Mouse (Mus musculus): ENCODE results near the gene Nmur1. TPM values are rescaled to one million over a fixed set of nuclear protein-coding genes. Genes with fewer than 3 reads are reported as not detected.
A peak's percentile ranks its signal among the peaks of the same experiment; 100 is the strongest.

The Nmur1 gene
- polyA plus RNA-seq, 1 experiment from 2014 or later: not detected

GRCm38 (mm10) chr1:86440171-86440886 is 14.3 kb upstream of the Nmur1 start:
- H3K4me1 ChIP-seq: peaks cover 78% of the 10 kb centered on the region
- H3K27ac ChIP-seq (replicated peaks): peak overlapping the region; percentile 100
- 3% methylated on average over 18 of the region's 18 CpGs for WGBS
- peak overlapping the region; percentile 88 for H3K4me2 ChIP-seq (replicated peaks)
- H3K9ac ChIP-seq: no peak overlapping the region
- peak overlapping the region; percentile 52 for H3K4me3 ChIP-seq (replicated peaks)
- no peaks in the 10 kb centered on the region for H3K36me3 ChIP-seq
- H3K27me3 ChIP-seq: no peaks in the 10 kb centered on the region
- no peaks in the 10 kb centered on the region for H3K9me3 ChIP-seq (replicated peaks)
- peak; percentile 81 for ATAC-seq (ENCODE audit: insufficient number of reproducible peaks, low FRiP score, low TSS enrichment, low read depth)

DNA sequence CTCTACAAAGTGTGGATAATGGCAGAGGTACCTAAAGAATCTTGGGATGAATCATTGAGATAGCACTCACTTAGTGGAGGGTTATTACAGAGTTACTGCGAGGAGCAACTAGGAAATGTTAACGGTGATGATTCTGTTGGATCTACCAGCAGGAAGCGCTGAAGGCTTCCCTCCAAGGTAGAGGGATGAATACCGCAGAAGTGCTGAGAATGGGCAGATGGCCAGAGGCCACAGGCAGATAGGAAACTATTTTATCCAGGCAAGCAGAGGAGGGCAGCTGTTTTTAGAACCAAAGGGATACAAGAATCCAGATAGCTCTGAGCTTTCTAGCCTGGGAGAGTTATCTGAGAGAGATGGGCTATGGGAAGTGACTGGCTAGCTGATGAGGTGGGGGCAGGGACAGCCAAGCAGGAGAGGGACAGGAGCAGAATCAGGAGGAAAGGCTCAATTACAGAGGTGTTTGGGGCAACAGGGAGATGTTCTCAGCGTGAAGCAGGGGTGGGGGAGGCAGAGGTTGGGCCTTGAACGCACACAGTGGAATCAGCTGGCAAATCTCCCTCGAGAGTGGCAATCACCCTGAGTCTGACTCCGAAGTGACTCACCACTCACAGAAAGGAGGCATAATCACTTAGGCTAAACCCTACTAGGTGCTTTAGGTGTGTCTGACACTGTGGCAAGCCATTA is 13.6 kb upstream of the Nmur1 start:
- WGBS: 23% methylated on average over 8 of the region's 8 CpGs
- Histone ChIP-seq H3K27me3 (no peaks in the 10 kb centered on the region), H3K9me3 (replicated peaks) (no peaks in the 10 kb centered on the region), H3K36me3 (no peaks in the 10 kb centered on the region), H3K4me3 (replicated peaks) (no peak overlapping the region), H3K4me2 (replicated peaks) (peak overlapping the region; percentile 88; the same call in 1 of the 2 replicates), H3K27ac (replicated peaks) (peak overlapping the region; percentile 100), H3K4me1 (peaks cover 85% of the 10 kb centered on the region), H3K9ac (no peak overlapping the region)
- ATAC-seq (ENCODE audit: insufficient number of reproducible peaks, low FRiP score, low TSS enrichment, low read depth): no peak

GRCm38 (mm10) chr1:86438501-86438900 is 12.5 kb upstream of the Nmur1 start:
- Histone ChIP-seq H3K9ac (no peak overlapping the region), H3K4me3 (replicated peaks) (no peak overlapping the region), H3K4me2 (replicated peaks) (no peak overlapping the region), H3K4me1 (peaks cover 83% of the 10 kb centered on the region), H3K36me3 (no peaks in the 10 kb centered on the region), H3K9me3 (replicated peaks) (no peaks in the 10 kb centered on the region), H3K27me3 (no peaks in the 10 kb centered on the region), H3K27ac (replicated peaks) (no peak overlapping the region)
- ATAC-seq (ENCODE audit: insufficient number of reproducible peaks, low FRiP score, low TSS enrichment, low read depth): no peak
- 57% methylated on average over 2 of the region's 2 CpGs for WGBS

DNA sequence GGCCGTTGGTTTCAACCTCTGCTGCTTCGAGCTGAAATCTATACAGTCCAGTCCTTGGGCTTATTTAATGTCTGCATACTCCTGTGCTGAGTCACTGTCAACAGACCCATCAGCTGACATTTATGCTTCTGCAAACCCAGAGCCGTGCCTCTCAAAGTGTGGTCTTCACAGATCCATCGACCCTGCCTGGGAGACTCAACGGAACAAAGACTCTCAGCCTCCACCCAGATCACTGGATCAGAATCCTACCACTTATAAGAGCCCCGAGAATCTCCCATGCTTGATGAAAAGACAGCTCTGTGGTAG is 11.9 kb upstream of the Nmur1 start:
- Histone ChIP-seq H3K9ac (no peak overlapping the region), H3K36me3 (no peaks in the 10 kb centered on the region), H3K27ac (replicated peaks) (no peak overlapping the region; the same call in 1 of the 2 replicates), H3K4me2 (replicated peaks) (no peak overlapping the region), H3K27me3 (no peaks in the 10 kb centered on the region), H3K9me3 (replicated peaks) (no peaks in the 10 kb centered on the region), H3K4me1 (peaks cover 83% of the 10 kb centered on the region), H3K4me3 (replicated peaks) (no peak overlapping the region)
- ATAC-seq (ENCODE audit: insufficient number of reproducible peaks, low FRiP score, low TSS enrichment, low read depth): no peak
- 51% methylated on average over 6 of the region's 6 CpGs for WGBS

DNA sequence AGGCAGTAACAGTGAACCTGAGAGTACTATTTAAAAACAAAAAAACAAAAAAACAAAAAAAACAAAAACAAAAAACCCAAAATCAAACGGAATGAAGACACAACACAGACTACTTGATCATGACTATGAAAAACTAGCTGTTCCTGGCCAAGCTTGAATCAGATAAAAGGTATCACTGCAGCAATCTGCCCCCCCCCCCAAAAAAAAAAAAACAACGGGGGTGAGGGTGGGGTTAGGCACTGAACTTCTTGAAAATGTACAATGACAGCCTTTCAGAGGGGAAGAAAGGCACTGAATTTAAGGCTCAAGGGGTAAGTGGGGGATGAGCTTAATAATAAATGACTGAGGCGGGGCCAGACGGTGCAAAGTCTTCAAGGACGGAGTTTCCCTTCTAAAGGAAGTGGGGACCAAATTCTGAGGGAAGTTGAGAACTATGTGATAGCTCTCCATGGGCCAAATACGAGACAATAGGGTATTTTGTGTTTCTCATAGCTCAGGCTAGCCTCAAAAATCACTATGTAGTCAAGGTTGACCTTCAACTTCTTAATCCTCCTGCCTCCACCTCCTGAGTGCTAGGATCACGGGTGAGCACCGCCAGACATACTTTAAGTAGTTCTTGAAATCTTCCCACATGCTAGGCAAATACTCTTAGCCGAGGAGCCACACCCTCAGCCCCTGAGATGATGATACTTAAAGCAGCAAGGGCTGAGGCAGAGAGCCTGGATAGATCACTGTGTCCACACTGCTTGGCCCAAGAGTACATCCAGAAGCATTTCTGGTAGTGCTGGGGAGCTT is 11.4 kb upstream of the Nmur1 start:
- Histone ChIP-seq H3K27me3 (no peaks in the 10 kb centered on the region), H3K9me3 (replicated peaks) (no peaks in the 10 kb centered on the region), H3K4me1 (peaks cover 80% of the 10 kb centered on the region), H3K27ac (replicated peaks) (no peak overlapping the region; the same call in 1 of the 2 replicates), H3K4me3 (replicated peaks) (no peak overlapping the region), H3K36me3 (no peaks in the 10 kb centered on the region), H3K4me2 (replicated peaks) (no peak overlapping the region), H3K9ac (no peak overlapping the region)
- no peak for ATAC-seq (ENCODE audit: insufficient number of reproducible peaks, low FRiP score, low TSS enrichment, low read depth)
- WGBS: 58% methylated on average over 9 of the region's 9 CpGs

DNA sequence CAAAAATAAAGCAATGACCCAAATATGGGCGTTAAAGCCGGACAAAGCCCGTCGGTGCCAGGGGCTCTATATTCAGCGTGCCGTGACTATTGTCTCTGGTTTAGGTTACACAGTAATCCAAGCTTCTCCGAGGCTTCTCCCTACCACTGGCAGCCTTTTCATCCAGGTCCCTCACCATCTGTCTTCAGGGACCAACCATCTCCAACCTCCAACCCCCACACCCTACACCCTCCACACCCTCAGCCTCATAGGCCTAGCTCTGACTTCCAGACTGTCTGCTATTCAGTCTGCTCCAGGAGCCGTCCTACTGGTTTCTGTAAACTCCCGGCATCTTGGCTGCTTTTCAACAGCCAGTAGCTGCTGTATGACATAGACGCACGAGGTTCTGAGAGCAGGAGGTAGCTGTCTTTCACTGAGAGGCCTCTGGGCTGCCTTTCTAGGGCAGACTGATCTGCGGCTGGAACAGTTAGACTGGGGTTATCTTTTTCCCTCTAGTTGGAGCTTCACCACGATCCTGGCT is 9.3 kb upstream of the Nmur1 start:
- H3K4me1 ChIP-seq: peaks cover 66% of the 10 kb centered on the region
- peak; percentile 52 for ATAC-seq (ENCODE audit: insufficient number of reproducible peaks, low FRiP score, low TSS enrichment, low read depth)
- peak overlapping the region; percentile 98 for H3K27ac ChIP-seq (replicated peaks)
- no peaks in the 10 kb centered on the region for H3K9me3 ChIP-seq (replicated peaks)
- peak overlapping the region; percentile 64; the same call in 1 of the 2 replicates for H3K9ac ChIP-seq
- no peaks in the 10 kb centered on the region for H3K36me3 ChIP-seq
- 9% methylated on average over 13 of the region's 13 CpGs for WGBS
- H3K4me2 ChIP-seq (replicated peaks): peak overlapping the region; percentile 75
- no peak overlapping the region for H3K4me3 ChIP-seq (replicated peaks)
- H3K27me3 ChIP-seq: no peaks in the 10 kb centered on the region

DNA sequence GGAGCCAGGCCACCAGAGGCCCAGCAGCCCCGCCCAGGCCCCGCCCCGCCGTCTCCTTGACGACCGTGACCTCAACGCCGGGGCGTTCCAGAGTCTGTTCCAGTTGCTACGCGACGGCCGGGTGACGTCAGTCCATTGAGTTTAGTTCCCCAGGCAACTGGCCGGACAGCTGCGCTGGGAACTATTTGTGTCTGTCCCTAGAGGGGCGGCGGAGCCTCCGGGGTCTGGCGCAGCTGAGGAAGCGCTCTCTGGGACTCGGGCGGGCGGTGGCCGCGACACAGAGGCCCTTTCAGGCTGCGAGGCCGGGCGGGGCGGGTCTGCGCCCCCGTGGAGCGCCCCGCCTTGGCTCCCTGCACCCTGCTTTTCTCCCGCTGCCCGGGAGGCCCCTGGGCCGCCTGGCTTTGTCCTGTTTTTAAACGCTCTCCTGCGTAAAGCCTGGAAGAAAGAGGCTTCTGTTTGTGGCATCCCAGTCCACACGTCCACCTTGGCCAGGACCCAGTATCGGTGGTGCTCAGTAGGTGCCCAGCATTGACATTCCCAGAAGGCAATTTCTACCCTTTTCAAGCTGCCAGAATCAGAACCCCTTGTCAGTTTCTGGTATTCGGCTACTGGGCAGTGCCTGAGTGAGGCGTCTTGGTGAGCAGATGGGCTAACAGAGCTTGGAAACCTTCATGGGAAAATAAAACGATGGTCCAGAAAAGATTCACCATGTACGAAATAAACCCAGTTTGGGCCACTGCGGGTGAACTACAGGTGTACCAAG is 8.6 kb upstream of the Nmur1 start:
- H3K9me3 ChIP-seq (replicated peaks): no peaks in the 10 kb centered on the region
- H3K9ac ChIP-seq: peak overlapping the region; percentile 64
- peak; percentile 90 for ATAC-seq (ENCODE audit: insufficient number of reproducible peaks, low FRiP score, low TSS enrichment, low read depth)
- H3K27ac ChIP-seq (replicated peaks): peak overlapping the region; percentile 98
- no peaks in the 10 kb centered on the region for H3K27me3 ChIP-seq
- H3K4me2 ChIP-seq (replicated peaks): peak overlapping the region; percentile 75
- H3K4me3 ChIP-seq (replicated peaks): peak overlapping the region; percentile 55
- 2% methylated on average over 45 of the region's 46 CpGs for WGBS
- no peaks in the 10 kb centered on the region for H3K36me3 ChIP-seq
- peaks cover 59% of the 10 kb centered on the region for H3K4me1 ChIP-seq

- Histone ChIP-seq H3K27me3 (no peaks in the 10 kb centered on the region), H3K9me3 (replicated peaks) (no peaks in the 10 kb centered on the region), H3K36me3 (no peaks in the 10 kb centered on the region), H3K27ac (replicated peaks) (peak overlapping the region; percentile 98), H3K4me1 (peaks cover 53% of the 10 kb centered on the region), H3K9ac (peak overlapping the region; percentile 64; the same call in 1 of the 2 replicates), H3K4me2 (replicated peaks) (peak overlapping the region; percentile 75), H3K4me3 (replicated peaks) (peak overlapping the region; percentile 55)
- ATAC-seq (ENCODE audit: insufficient number of reproducible peaks, low FRiP score, low TSS enrichment, low read depth): peak; percentile 71
- WGBS: under 1% methylated on average over 11 of the region's 12 CpGs
These were observed 8.0 kb upstream of the Nmur1 start for GRCm38 (mm10) chr1:86434001-86434400.

DNA sequence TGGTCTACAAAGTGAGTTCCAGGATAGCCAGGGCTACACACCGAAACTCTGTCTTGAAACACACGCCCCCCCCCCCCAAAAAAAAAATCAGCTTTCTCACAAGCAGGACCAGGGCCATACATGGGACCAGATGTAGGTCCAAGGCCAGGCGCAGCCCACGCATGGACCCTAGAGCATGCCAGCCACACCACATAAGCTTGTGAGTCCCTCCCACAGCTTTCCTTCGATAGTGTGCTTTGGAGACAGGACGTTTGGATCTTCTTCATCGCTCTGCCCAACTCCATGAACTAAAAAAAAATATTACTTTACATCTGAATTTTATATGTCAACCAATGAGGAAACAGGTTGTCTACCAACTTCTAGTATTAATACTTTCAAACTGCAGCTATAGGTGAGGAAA is 7.3 kb upstream of the Nmur1 start:
- Histone ChIP-seq H3K27me3 (no peaks in the 10 kb centered on the region), H3K4me2 (replicated peaks) (no peak overlapping the region), H3K4me3 (replicated peaks) (no peak overlapping the region), H3K9ac (no peak overlapping the region), H3K9me3 (replicated peaks) (no peaks in the 10 kb centered on the region), H3K27ac (replicated peaks) (peak overlapping the region; percentile 98), H3K36me3 (no peaks in the 10 kb centered on the region), H3K4me1 (peaks cover 49% of the 10 kb centered on the region)
- no peak for ATAC-seq (ENCODE audit: insufficient number of reproducible peaks, low FRiP score, low TSS enrichment, low read depth)
- 68% methylated on average over 7 of the region's 7 CpGs for WGBS

GRCm38 (mm10) chr1:86432778-86433177 is 6.8 kb upstream of the Nmur1 start:
- no peak for ATAC-seq (ENCODE audit: insufficient number of reproducible peaks, low FRiP score, low TSS enrichment, low read depth)
- no peaks in the 10 kb centered on the region for H3K36me3 ChIP-seq
- H3K4me2 ChIP-seq (replicated peaks): no peak overlapping the region
- H3K27ac ChIP-seq (replicated peaks): 0 out of 2 replicates have a peak overlapping the region, but pooled peaks have one; percentile 98
- H3K4me1 ChIP-seq: peaks cover 45% of the 10 kb centered on the region
- no peaks in the 10 kb centered on the region for H3K9me3 ChIP-seq (replicated peaks)
- no peak overlapping the region for H3K9ac ChIP-seq
- no peaks in the 10 kb centered on the region for H3K27me3 ChIP-seq
- no peak overlapping the region for H3K4me3 ChIP-seq (replicated peaks)
- 68% methylated on average over 4 of the region's 4 CpGs for WGBS

Measured in embryonic facial prominence, embryonic 15.5 days (tissue).